8 mouse cellular contexts compared by ENCODE assay signal in the genomic region with DNA sequence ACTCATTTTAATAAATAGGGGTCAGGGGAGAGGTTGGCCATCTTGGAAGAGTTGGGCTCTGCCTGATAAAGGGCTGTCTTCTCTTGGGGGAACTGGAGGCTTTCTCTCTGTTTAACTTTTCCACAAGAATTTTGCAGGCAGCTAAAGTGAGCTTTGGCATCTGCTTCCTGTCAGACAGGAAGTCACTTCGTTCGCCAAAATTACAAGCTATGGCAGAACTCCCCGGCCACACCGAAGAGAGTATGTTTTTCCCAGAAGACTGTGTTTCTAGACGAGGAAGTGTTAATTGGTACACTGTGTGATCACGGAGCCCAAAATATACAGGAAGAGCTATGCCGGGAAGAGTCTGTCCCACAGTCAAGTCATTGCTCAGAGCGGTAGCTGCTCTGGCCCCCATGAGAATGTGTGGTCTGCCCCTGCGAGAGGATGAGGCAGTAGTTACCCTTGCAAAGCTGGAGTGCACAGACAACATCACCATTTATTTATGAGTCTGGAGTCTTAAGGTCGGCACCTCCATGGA.
DNase-seq lines count a peak whose midpoint lies in the region; ATAC-seq and TF ChIP-seq lines count a peak whose summit lies in the region.

No protein-coding gene starts in this region.

- H3K27me3 ChIP-seq in lung, postnatal 0 days (replicated peaks; ENCODE audit: insufficient read depth, low read length): no peaks in the 10 kb centered on the region
- H3K27me3 ChIP-seq in heart, embryonic 10.5 days (ENCODE audit: insufficient read depth, poor library complexity, severe bottlenecking): no peaks in the 10 kb centered on the region
- no peaks in the 10 kb centered on the region for H3K27me3 ChIP-seq in stomach, embryonic 14.5 days (ENCODE audit: control insufficient read depth, insufficient read depth, low read length)

- H3K9me3 ChIP-seq in lung, postnatal 0 days (ENCODE audit: low read length): no peaks in the 10 kb centered on the region
- no peaks in the 10 kb centered on the region for H3K9me3 ChIP-seq in heart, embryonic 10.5 days
- no peaks in the 10 kb centered on the region for H3K9me3 ChIP-seq in stomach, embryonic 14.5 days (ENCODE audit: control insufficient read depth, low read depth, low read length)

- peak overlapping the region; percentile 75 for H3K27ac ChIP-seq in lung, postnatal 0 days (ENCODE audit: low read length)
- peak overlapping the region; percentile 65 for H3K27ac ChIP-seq in heart, embryonic 10.5 days
- H3K27ac ChIP-seq in stomach, embryonic 14.5 days (ENCODE audit: low read length): peak overlapping the region; percentile 90

- no peaks in the 10 kb centered on the region for H3K36me3 ChIP-seq in lung, postnatal 0 days (ENCODE audit: insufficient read depth, low read length)
- 0 out of 2 replicates have a peak, but pooled peaks cover 3% of the 10 kb centered on the region for H3K36me3 ChIP-seq in heart, embryonic 10.5 days
- H3K36me3 ChIP-seq in stomach, embryonic 14.5 days (ENCODE audit: control insufficient read depth, insufficient read depth, low read length): no peaks in the 10 kb centered on the region; the same call in 1 of the 2 replicates

- no peak for TF ChIP-seq CTCF in lung, postnatal 0 days (IDR thresholded peaks at IDR 0.05)

- ATAC-seq in lung, postnatal 0 days: peak; percentile 53
- ATAC-seq in stomach, embryonic 14.5 days (ENCODE audit: insufficient number of reproducible peaks, insufficient read depth, low FRiP score, low read depth): 0 out of 2 replicates have a peak, but pooled peaks have one; percentile 4

- no peak overlapping the region for H3K9ac ChIP-seq in lung, postnatal 0 days (replicated peaks; ENCODE audit: low read depth)
- no peak overlapping the region for H3K9ac ChIP-seq in stomach, embryonic 14.5 days (replicated peaks; ENCODE audit: low read depth, low read length)

- peaks cover 12% of the 10 kb centered on the region for H3K4me1 ChIP-seq in lung, postnatal 0 days (ENCODE audit: insufficient read depth, low read depth, low read length)
- peaks cover 66% of the 10 kb centered on the region for H3K4me1 ChIP-seq in heart, embryonic 10.5 days
- peaks cover 44% of the 10 kb centered on the region for H3K4me1 ChIP-seq in stomach, embryonic 14.5 days (ENCODE audit: control insufficient read depth, insufficient read depth, low read length)

- 33% methylated on average over 10 of the region's 10 CpGs for WGBS in lung, postnatal 0 days
- 57% methylated on average over 10 of the region's 10 CpGs for WGBS in heart, embryonic 10.5 days
- WGBS in stomach, embryonic 14.5 days: 44% methylated on average over 10 of the region's 10 CpGs

- peak; percentile 57 for DNase-seq in lung, postnatal 0 days (ENCODE audit: low spot score)
- DNase-seq in lung, adult 18-20 months: no peak
- DNase-seq in heart, embryonic 10.5 days (ENCODE audit: low spot score): no peak
- DNase-seq in kidney, postnatal 10 days: peak; percentile 46
- no peak for DNase-seq in adrenal gland, adult 2 months
- no peak for DNase-seq in natural killer cell, adult 2 months (ENCODE audit: low spot score in 2 of 2)
- no peak for DNase-seq in thymus, postnatal 4 days

- peak; percentile 27; the same call in 1 of the 2 replicates for TF ChIP-seq EP300 in lung, postnatal 0 days (IDR thresholded peaks at IDR 0.05)

- no peak overlapping the region; the same call in 1 of the 2 replicates for H3K4me2 ChIP-seq in lung, postnatal 0 days (replicated peaks; ENCODE audit: low read depth, low read length)
- H3K4me2 ChIP-seq in stomach, embryonic 14.5 days (replicated peaks; ENCODE audit: low read depth, low read length): no peak overlapping the region

- H3K4me3 ChIP-seq in lung, postnatal 0 days (ENCODE audit: low read depth, low read length): no peak overlapping the region
- H3K4me3 ChIP-seq in heart, embryonic 10.5 days: no peak overlapping the region
- H3K4me3 ChIP-seq in stomach, embryonic 14.5 days (ENCODE audit: low read depth, low read length): no peak overlapping the region

Comparison
In these comparisons a context has a peak if more than half of its experiments do, and no peak if none do; other contexts are left out.
1. DNase-seq: peak in lung, postnatal 0 days (single experiment) and kidney, postnatal 10 days (single experiment); none in lung, adult 18-20 months (0 of 2), heart, embryonic 10.5 days (single experiment), adrenal gland, adult 2 months (single experiment), natural killer cell, adult 2 months (0 of 2) and thymus, postnatal 4 days (single experiment).
2. Peak in every context shown above with its lines, with median percentiles within 50 percentile points of each other: H3K27ac ChIP-seq.